ENCODE assay signal across 24 mouse cellular contexts in genomic region chr13:94392282-94392681, GRCm38 (mm10). TPM values are rescaled to one million over a fixed set of nuclear protein-coding genes. Genes with fewer than 3 reads are reported as not detected.
DNase-seq lines count a peak whose midpoint lies in the region; ATAC-seq and TF ChIP-seq lines count a peak whose summit lies in the region.
"Had no signal": no experiment of that assay in that cellular context is flagged by ENCODE, and none has a peak within 500 bp of the region (broad histone marks: within the 10 kb centered on the region; RNA-seq: fewer than 3 reads in every experiment).

No protein-coding gene starts in this region.

- no peak overlapping the region; the same call in 1 of the 2 replicates for H3K27ac ChIP-seq in CH12.LX (ENCODE audit: insufficient read depth, low read depth)
- H3K27ac ChIP-seq in stomach, postnatal 0 days (replicated peaks) = no peak overlapping the region
- H3K27ac ChIP-seq: embryonic facial prominence, embryonic 13.5 days; embryonic facial prominence, embryonic 15.5 days; forebrain, embryonic 10.5 days; forebrain, embryonic 12.5 days had no signal

- no peaks in the 10 kb centered on the region for H3K27me3 ChIP-seq in CH12.LX (replicated peaks)
- H3K27me3 ChIP-seq in stomach, postnatal 0 days (ENCODE audit: control insufficient read depth, insufficient read depth, low read length) = no peaks in the 10 kb centered on the region
- H3K27me3 ChIP-seq: embryonic facial prominence, embryonic 13.5 days; embryonic facial prominence, embryonic 15.5 days; forebrain, embryonic 12.5 days; Patski had no signal

- WGBS in stomach, postnatal 0 days = 78% methylated on average over 5 of the region's 5 CpGs

- H3K9ac ChIP-seq in CH12.LX (ENCODE audit: insufficient read depth, low read depth) = no peak overlapping the region
- H3K9ac ChIP-seq in stomach, postnatal 0 days (ENCODE audit: low read length) = no peak overlapping the region
- H3K9ac ChIP-seq: embryonic facial prominence, embryonic 13.5 days; embryonic facial prominence, embryonic 15.5 days; forebrain, embryonic 12.5 days had no signal

- H3K4me2 ChIP-seq in CH12.LX (ENCODE audit: insufficient read depth, low read depth, poor library complexity, severe bottlenecking) = no peak overlapping the region
- H3K4me2 ChIP-seq in stomach, postnatal 0 days (replicated peaks; ENCODE audit: low read depth) = no peak overlapping the region
- H3K4me2 ChIP-seq: embryonic facial prominence, embryonic 13.5 days; embryonic facial prominence, embryonic 15.5 days; forebrain, embryonic 12.5 days had no signal

- H3K36me3 ChIP-seq in CH12.LX (replicated peaks in 1 of 2; ENCODE audit: control insufficient read depth in 1 of 2, insufficient read depth in 1 of 2, low read length in 1 of 2) = peaks cover 37 to 57% of the 10 kb centered on the region in 2 experiments
- H3K36me3 ChIP-seq in stomach, postnatal 0 days (ENCODE audit: control insufficient read depth, insufficient read depth, low read length) = no peaks in the 10 kb centered on the region; the same call in 1 of the 2 replicates

- peaks cover 3% of the 10 kb centered on the region for H3K79me2 ChIP-seq in CH12.LX (replicated peaks; ENCODE audit: control insufficient read depth, extremely low read depth, insufficient read depth, poor library complexity, severe bottlenecking)

- no peak for TF ChIP-seq EP300 in CH12.LX (IDR thresholded peaks at IDR 0.05; ENCODE audit: low read length)
- TF ChIP-seq EP300 in stomach, postnatal 0 days (optimal IDR thresholded peaks at IDR 0.05) = no peak

- no peak for TF ChIP-seq POLR2A in CH12.LX (IDR thresholded peaks at IDR 0.05; ENCODE audit: low read depth, low read length)

- DNase-seq in heart, adult 11 months = peak; percentile 79
- no peak for DNase-seq in heart, adult 9 months (ENCODE audit: low spot score in 2 of 2)
- DNase-seq in CH12.LX (ENCODE audit: extremely low read depth) = peak; percentile 17
- peak; percentile 7 for DNase-seq in stomach, postnatal 0 days (ENCODE audit: low spot score)
- no peak for DNase-seq in left cerebral cortex, adult 8-10 months (ENCODE audit: low spot score in 2 of 2)
- DNase-seq: adrenal gland, adult 8-10 months; adrenal gland, postnatal 14 days; adrenal gland, postnatal 36 days; cerebellum, adult 18-20 months; cerebellum, adult 8-10 months; cerebellum, adult 9-11 months; cerebellum, postnatal 14 days; cerebellum, postnatal 36 days; embryo, embryonic 11 days had no signal

- in situ Hi-C loops in CH12.LX (cut with MboI; ENCODE audit: low pct_ligation_motif_present, low pct_unique_long_range_greater_than_20kb, low sequenced_read_pairs) = no loop called here

- no peaks in the 10 kb centered on the region for H3K9me3 ChIP-seq in CH12.LX (replicated peaks; ENCODE audit: low read length)
- no peaks in the 10 kb centered on the region for H3K9me3 ChIP-seq in stomach, postnatal 0 days (ENCODE audit: control insufficient read depth, low read length)
- H3K9me3 ChIP-seq: embryonic facial prominence, embryonic 13.5 days; embryonic facial prominence, embryonic 15.5 days; forebrain, embryonic 10.5 days; forebrain, embryonic 12.5 days; G1E had no signal

- no peak for TF ChIP-seq CTCF in CH12.LX (conservative IDR thresholded peaks at IDR 0.05 in 1 of 2, IDR thresholded peaks at IDR 0.05 in 1 of 2; ENCODE audit: low read depth in 2 of 2, low read length in 2 of 2)
- no peak for TF ChIP-seq CTCF in stomach, postnatal 0 days (IDR thresholded peaks at IDR 0.05; ENCODE audit: low read depth)

- dilution Hi-C loops in CH12.LX (cut with MboI; ENCODE audit: extremely low pct_ligation_motif_present, extremely low pct_unique_long_range_greater_than_20kb, low sequenced_read_pairs) = no loop called here

- no peak for ATAC-seq in stomach, postnatal 0 days (ENCODE audit: low FRiP score, low TSS enrichment)
- ATAC-seq: activated CD4-positive, CD25-positive, alpha-beta regulatory T cell, adult 4 months; forebrain, embryonic 14.5 days; forebrain, embryonic 16.5 days; Patski had no signal

- TF ChIP-seq RAD21 in CH12.LX (IDR thresholded peaks at IDR 0.05; ENCODE audit: low read depth, low read length) = no peak

- peaks cover 13 to 53% of the 10 kb centered on the region in 2 experiments; a peak in 3 of 4 replicates for H3K4me1 ChIP-seq in CH12.LX (ENCODE audit: control insufficient read depth in 1 of 2, insufficient read depth in 2 of 2)
- no peaks in the 10 kb centered on the region for H3K4me1 ChIP-seq in stomach, postnatal 0 days (replicated peaks; ENCODE audit: control insufficient read depth, insufficient read depth)
- H3K4me1 ChIP-seq: forebrain, embryonic 12.5 days had no signal

- H3K4me3 ChIP-seq in CH12.LX (replicated peaks in 1 of 3; ENCODE audit: low read depth in 2 of 3, low read length in 2 of 3, poor library complexity in 1 of 3) = peak overlapping the region in 2 of 3 experiments; percentile 12 to 36
- no peak overlapping the region for H3K4me3 ChIP-seq in stomach, postnatal 0 days (ENCODE audit: low read depth, low read length)
- H3K4me3 ChIP-seq: embryonic facial prominence, embryonic 13.5 days; embryonic facial prominence, embryonic 15.5 days; erythroblast, embryonic 14.5 days; forebrain, embryonic 10.5 days; forebrain, embryonic 12.5 days had no signal

TF ChIP-seq in CH12.LX, 34 proteins besides CTCF, POLR2A, EP300 and RAD21:
- no peak for TF ChIP-seq PAX5 (IDR thresholded peaks at IDR 0.05; ENCODE audit: low read length)
- no peak for TF ChIP-seq JUND (conservative IDR thresholded peaks at IDR 0.05; ENCODE audit: low read depth, low read length)
- no peak for TF ChIP-seq SMC3 (IDR thresholded peaks at IDR 0.05; ENCODE audit: low read depth, low read length)
- TF ChIP-seq TBP (conservative IDR thresholded peaks at IDR 0.05; ENCODE audit: low read depth, low read length) = no peak
- TF ChIP-seq ZC3H11A (IDR thresholded peaks at IDR 0.05; ENCODE audit: low read depth, low read length) = no peak
- no peak for TF ChIP-seq NRF1 (IDR thresholded peaks at IDR 0.05; ENCODE audit: low read depth, low read length)
- no peak for TF ChIP-seq TCF12 (IDR thresholded peaks at IDR 0.05; ENCODE audit: low read depth, low read length)
TF ChIP-seq in CH12.LX: peak in this region for 0.

RNA-seq across cellular contexts. Expression of gene Ap3b1, which starts 33.5 kb away (rescaled TPM):
- 53.2 and 60.7 TPM in 2 replicates for total RNA-seq in CH12.LX (2012; rRNA removed)
- 40.8 and 46.0 TPM in 2 replicates for total RNA-seq in CH12.LX (2014; rRNA removed)
- 100 and 113 TPM in 2 replicates for polyA plus RNA-seq in CH12.LX (2012; ENCODE audit: insufficient read length, low read depth)
- 29.5 and 30.3 TPM in 2 replicates for polyA plus RNA-seq in stomach, postnatal 0 days (2015; fragmentation: Nextera tagmentation; extraction: Ambion mirVana)
- total RNA-seq in left cerebral cortex, adult 8-10 months (2022) = 10 to 100 TPM; 45.2 to 49.9 (median 47.9) TPM

Comparison
In these comparisons a context has a peak if more than half of its experiments do, and no peak if none do; other contexts are left out.
1. DNase-seq: peak in heart, adult 11 months (single experiment), CH12.LX (single experiment) and stomach, postnatal 0 days (single experiment); none in heart, adult 9 months (0 of 2) and left cerebral cortex, adult 8-10 months (0 of 2).